Mouse (Mus musculus) liver, postnatal 0 days (tissue): Measurements from ENCODE around the gene Efcab11.
A peak's percentile ranks its signal among the peaks of the same experiment; 100 is the strongest.

Source experiments
- CTCF ChIP-seq: sonication (generic); IDR thresholded peaks from 2 replicates; pipeline ENCODE4 v1.5.1; 2016; ENCODE audit warnings: antibody characterized with exemption, low read depth
- EP300 ChIP-seq: IDR thresholded peaks from 2 replicates; pipeline ENCODE4 v1.6.1; 2016; ENCODE audit warnings: antibody characterized with exemption, low read depth, mild to moderate bottlenecking

DNA sequence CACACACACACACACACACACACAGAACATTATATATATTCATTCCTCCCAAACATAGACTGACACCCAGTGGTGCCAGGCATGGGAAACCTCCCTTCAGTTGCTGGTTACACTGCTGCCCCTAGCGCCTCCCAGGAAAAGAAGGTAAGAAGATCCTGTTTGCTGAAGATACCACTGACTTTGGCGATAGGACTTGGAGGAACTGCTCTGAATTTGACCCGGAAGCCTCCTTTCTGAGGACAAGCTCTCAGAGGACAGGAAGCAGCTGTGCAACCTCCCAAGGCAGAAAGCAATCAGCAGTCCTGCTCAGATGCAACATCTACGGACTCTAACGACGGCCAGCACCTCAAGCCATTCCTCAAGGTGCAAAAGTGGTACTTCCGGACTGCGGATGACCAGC, 142.6 kb downstream of the Efcab11 start:
- TF ChIP-seq EP300 (0 out of 2 replicates have a peak, but pooled peaks have one; percentile 8), CTCF (peak; percentile 45)
